Mouse (Mus musculus): ENCODE results near the gene Prtn3. TPM values are rescaled to one million over a fixed set of nuclear protein-coding genes. Genes with fewer than 3 reads are reported as not detected.

Prtn3 gene
- 3.8 and 5.3 TPM in 2 replicates for polyA plus RNA-seq (2012; rRNA removed; ENCODE audit: low replicate concordance)

DNA sequence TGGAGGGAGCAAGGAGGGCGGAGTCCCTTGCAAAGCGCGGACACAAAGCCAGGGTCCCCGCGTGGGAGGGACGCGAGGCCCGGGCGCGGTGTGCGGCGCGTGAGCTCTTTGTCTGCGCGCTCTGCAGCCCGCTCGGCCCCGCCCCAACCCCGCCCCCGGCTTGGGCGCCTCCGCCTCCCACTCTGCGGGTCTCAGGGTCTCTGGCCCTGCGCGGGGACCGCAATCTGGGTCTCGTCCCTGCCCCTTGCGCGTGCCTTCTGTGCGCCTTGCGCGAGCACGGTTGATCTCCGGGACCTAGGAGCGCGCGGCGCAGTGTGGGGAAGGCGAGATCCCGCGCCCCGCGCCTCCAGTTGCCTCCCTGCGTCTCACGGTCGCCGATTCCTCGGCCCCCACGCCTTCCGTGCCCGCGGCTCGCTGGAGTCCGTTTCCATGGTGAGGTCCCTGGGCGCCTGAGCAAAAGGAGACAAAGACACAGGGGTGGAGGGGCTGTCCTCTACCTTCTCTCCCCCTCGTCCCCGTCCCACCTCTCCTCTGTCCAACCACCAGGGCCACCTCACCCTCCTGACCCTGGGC, at the start of gene Prtn3, which contains the start of gene Plppr3:
Prtn3 (plus strand) TSS at position 187 of the 573 bp plus-strand sequence.
Plppr3 (minus strand) TSS at position 345 of the 573 bp plus-strand sequence.

DNA sequence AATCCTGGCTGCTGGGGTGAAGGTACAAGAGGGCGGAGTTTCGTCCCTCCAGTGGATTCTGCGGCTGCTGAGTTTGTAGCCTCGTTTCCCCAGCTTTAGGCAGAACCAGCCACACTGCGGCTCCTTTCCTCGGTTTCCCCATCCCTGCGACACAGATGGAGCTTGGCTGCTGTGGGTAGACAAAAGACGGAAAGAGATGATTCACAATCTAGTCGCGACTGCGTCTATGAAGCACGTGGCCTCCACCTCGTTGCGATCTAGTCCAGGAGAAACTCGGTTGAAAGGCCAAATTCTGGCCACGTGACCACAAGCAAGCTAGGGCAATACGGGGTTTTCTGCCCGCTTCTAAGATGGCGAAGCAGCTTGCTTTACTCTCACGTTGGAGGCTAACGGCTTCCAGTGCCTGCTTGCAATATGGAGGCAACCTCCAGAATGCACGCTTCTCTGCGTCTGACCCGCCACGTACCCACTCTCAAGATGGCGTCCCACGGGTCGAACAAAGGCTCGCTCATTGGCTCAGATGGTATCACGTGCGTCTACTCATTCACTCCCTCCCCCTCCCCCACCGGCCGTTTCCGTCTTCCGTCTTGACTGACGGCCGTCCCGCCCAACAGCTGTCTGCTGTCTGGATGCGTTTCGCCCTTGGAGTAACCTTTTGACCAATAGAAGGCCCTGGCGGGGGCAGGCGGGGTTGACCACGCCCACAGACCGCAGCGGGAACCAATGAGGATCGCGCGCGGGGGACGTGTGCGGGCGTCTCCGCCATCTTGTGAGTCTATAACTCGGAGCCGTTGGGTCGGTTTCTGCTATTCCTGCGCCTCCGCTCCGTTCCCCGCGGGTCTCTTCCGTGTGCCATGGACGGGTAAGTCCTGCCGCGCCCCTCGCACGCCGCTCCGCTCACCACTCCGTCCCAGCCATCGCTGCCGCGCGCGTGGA, 20.1 kb upstream of the Prtn3 start, which contains the start of gene Ptbp1:
Ptbp1 (plus strand) TSS at position 568 of the 936 bp plus-strand sequence.

DNA sequence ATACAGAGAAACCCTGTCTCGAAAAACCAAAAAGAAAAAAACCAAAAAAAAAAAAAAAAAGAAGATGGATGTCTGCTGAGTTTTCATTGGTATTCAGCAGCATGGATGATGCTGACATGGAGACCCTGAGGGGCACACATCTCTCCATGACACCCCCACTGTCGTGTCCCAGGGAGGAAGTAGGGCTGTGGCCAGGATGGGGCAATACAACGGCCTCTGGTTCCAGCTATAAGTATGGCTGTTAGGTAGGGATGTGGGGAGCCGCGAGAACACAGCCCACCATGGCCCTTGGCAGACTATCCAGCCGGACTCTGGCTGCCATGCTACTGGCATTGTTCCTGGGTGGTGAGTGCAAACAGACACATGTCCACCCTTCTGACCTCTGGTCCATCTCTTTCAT, 11.8 kb downstream of the Prtn3 start, which contains the start of gene Elane:
Elane (plus strand) TSS at position 194 of the 400 bp plus-strand sequence.

GRCm38 (mm10) chr10:79890670-79891069, 16.4 kb downstream of the Prtn3 start, which contains the start of gene Cfd:
Gene Cfd, plus strand, starts transcription at chr10:79890853.

GRCm38 (mm10) chr10:79908167-79909091, 34.2 kb downstream of the Prtn3 start, which contains the start of gene Med16:
Gene Med16, minus strand, starts transcription at chr10:79908923.

GRCm38 (mm10) chr10:79910556-79910955, 36.3 kb downstream of the Prtn3 start, which contains the start of gene Gm26602:
Gene Gm26602, plus strand, starts transcription at chr10:79910856.

GRCm38 (mm10) chr10:79916808-79917531, 42.7 kb downstream of the Prtn3 start, which contains the start of gene Kiss1r:
Gene Kiss1r, plus strand, starts transcription at chr10:79916971.

GRCm38 (mm10) chr10:79920958-79921535, 46.8 kb downstream of the Prtn3 start, which contains the start of gene R3hdm4:
Gene R3hdm4, minus strand, starts transcription at chr10:79921208.

GRCm38 (mm10) chr10:79926491-79927323, 52.4 kb downstream of the Prtn3 start, which contains the start of gene Arid3a:
Gene Arid3a, plus strand, starts transcription at chr10:79927043.

Other genes with a start within 250 kb of the Prtn3 start
- 1.3 and 2.5 TPM in 2 replicates for gene Shc2, start 236.6 kb upstream of the Prtn3 start, polyA plus RNA-seq (2012; rRNA removed; ENCODE audit: low replicate concordance)
- gene Odf3l2, start 228.7 kb upstream of the Prtn3 start, polyA plus RNA-seq (2012; rRNA removed; ENCODE audit: low replicate concordance), result not detected in 2 replicates
- 6.5 and 9.9 TPM in 2 replicates for gene Madcam1, start 209.9 kb upstream of the Prtn3 start, polyA plus RNA-seq (2012; rRNA removed; ENCODE audit: low replicate concordance)
- gene Tpgs1, start 205.1 kb upstream of the Prtn3 start, polyA plus RNA-seq (2012; rRNA removed; ENCODE audit: low replicate concordance), result 80.2 and 108 TPM in 2 replicates
- 199 and 293 TPM in 2 replicates for gene Cdc34, start 192.3 kb upstream of the Prtn3 start, polyA plus RNA-seq (2012; rRNA removed; ENCODE audit: low replicate concordance)
- 0.37 TPM in 1 of 2 replicates, not detected in the other for gene Gzmm, start 185.5 kb upstream of the Prtn3 start, polyA plus RNA-seq (2012; rRNA removed; ENCODE audit: low replicate concordance)
- 528 and 1,060 TPM in 2 replicates for gene Bsg, start 170.0 kb upstream of the Prtn3 start, polyA plus RNA-seq (2012; rRNA removed; ENCODE audit: low replicate concordance)
- 8.5 and 24.2 TPM in 2 replicates for gene Hcn2, start 157.8 kb upstream of the Prtn3 start, polyA plus RNA-seq (2012; rRNA removed; ENCODE audit: low replicate concordance)
- gene Polrmt, start 127.9 kb upstream of the Prtn3 start, polyA plus RNA-seq (2012; rRNA removed; ENCODE audit: low replicate concordance), result 47.7 and 62.9 TPM in 2 replicates
- not detected in 2 replicates for gene Fgf22, start 119.4 kb upstream of the Prtn3 start, polyA plus RNA-seq (2012; rRNA removed; ENCODE audit: low replicate concordance)
- gene Rnf126, start 107.5 kb upstream of the Prtn3 start, polyA plus RNA-seq (2012; rRNA removed; ENCODE audit: low replicate concordance), result 161 and 229 TPM in 2 replicates
- gene Fstl3, start 97.2 kb upstream of the Prtn3 start, polyA plus RNA-seq (2012; rRNA removed; ENCODE audit: low replicate concordance), result 11.5 and 11.9 TPM in 2 replicates
- gene Prss57, start 83.5 kb upstream of the Prtn3 start, polyA plus RNA-seq (2012; rRNA removed; ENCODE audit: low replicate concordance), result 0.27 and 0.59 TPM in 2 replicates
- 17.2 and 27.7 TPM in 2 replicates for gene Palm, start 80.9 kb upstream of the Prtn3 start, polyA plus RNA-seq (2012; rRNA removed; ENCODE audit: low replicate concordance)
- 97.3 and 216 TPM in 2 replicates for gene Misp, start 53.5 kb upstream of the Prtn3 start, polyA plus RNA-seq (2012; rRNA removed; ENCODE audit: low replicate concordance)
- 156 and 209 TPM in 2 replicates for gene Ptbp1, start 20.0 kb upstream of the Prtn3 start, polyA plus RNA-seq (2012; rRNA removed; ENCODE audit: low replicate concordance)
- 6.1 and 11.4 TPM in 2 replicates for gene Plppr3, start 158 bp downstream of the Prtn3 start, polyA plus RNA-seq (2012; rRNA removed; ENCODE audit: low replicate concordance)
- gene Elane, start 11.8 kb downstream of the Prtn3 start, polyA plus RNA-seq (2012; rRNA removed; ENCODE audit: low replicate concordance), result not detected in 2 replicates
- 12.8 and 564 TPM in 2 replicates for gene Cfd, start 16.4 kb downstream of the Prtn3 start, polyA plus RNA-seq (2012; rRNA removed; ENCODE audit: low replicate concordance)
- 44.8 and 49.2 TPM in 2 replicates for gene Med16, start 34.4 kb downstream of the Prtn3 start, polyA plus RNA-seq (2012; rRNA removed; ENCODE audit: low replicate concordance)
- gene Gm26602, start 36.4 kb downstream of the Prtn3 start, polyA plus RNA-seq (2012; rRNA removed; ENCODE audit: low replicate concordance), result not detected in 2 replicates
- 5.1 and 5.6 TPM in 2 replicates for gene Kiss1r, start 42.5 kb downstream of the Prtn3 start, polyA plus RNA-seq (2012; rRNA removed; ENCODE audit: low replicate concordance)
- 102 and 133 TPM in 2 replicates for gene R3hdm4, start 46.7 kb downstream of the Prtn3 start, polyA plus RNA-seq (2012; rRNA removed; ENCODE audit: low replicate concordance)
- gene Arid3a, start 52.6 kb downstream of the Prtn3 start, polyA plus RNA-seq (2012; rRNA removed; ENCODE audit: low replicate concordance), result 8.1 and 9.4 TPM in 2 replicates
- 32.5 and 36.7 TPM in 2 replicates for gene Wdr18, start 85.7 kb downstream of the Prtn3 start, polyA plus RNA-seq (2012; rRNA removed; ENCODE audit: low replicate concordance)
- gene Grin3b, start 96.2 kb downstream of the Prtn3 start, polyA plus RNA-seq (2012; rRNA removed; ENCODE audit: low replicate concordance), result 0.13 TPM in 1 of 2 replicates, not detected in the other
- gene Tmem259, start 109.9 kb downstream of the Prtn3 start, polyA plus RNA-seq (2012; rRNA removed; ENCODE audit: low replicate concordance), result 473 and 724 TPM in 2 replicates
- 47.4 and 53.3 TPM in 2 replicates for gene Cnn2, start 114.1 kb downstream of the Prtn3 start, polyA plus RNA-seq (2012; rRNA removed; ENCODE audit: low replicate concordance)
- 22.5 and 27.6 TPM in 2 replicates for gene Abca7, start 122.0 kb downstream of the Prtn3 start, polyA plus RNA-seq (2012; rRNA removed; ENCODE audit: low replicate concordance)
- gene Arhgap45, start 142.2 kb downstream of the Prtn3 start, polyA plus RNA-seq (2012; rRNA removed; ENCODE audit: low replicate concordance), result 16.6 and 28.8 TPM in 2 replicates
- 82.1 and 91.1 TPM in 2 replicates for gene Polr2e, start 165.3 kb downstream of the Prtn3 start, polyA plus RNA-seq (2012; rRNA removed; ENCODE audit: low replicate concordance)
- gene Gpx4, start 172.7 kb downstream of the Prtn3 start, polyA plus RNA-seq (2012; rRNA removed; ENCODE audit: low replicate concordance), result 1,699 and 1,725 TPM in 2 replicates
- 63.5 and 95.0 TPM in 2 replicates for gene Sbno2, start 231.1 kb downstream of the Prtn3 start, polyA plus RNA-seq (2012; rRNA removed; ENCODE audit: low replicate concordance)
- gene Stk11, start 241.3 kb downstream of the Prtn3 start, polyA plus RNA-seq (2012; rRNA removed; ENCODE audit: low replicate concordance), result 105 and 121 TPM in 2 replicates